Mouse (Mus musculus) CH12.LX (cell line): Measurements from ENCODE around the gene Fst. TPM values are rescaled to one million over a fixed set of nuclear protein-coding genes. Genes with fewer than 3 reads are reported as not detected.
A peak's percentile ranks its signal among the peaks of the same experiment; 100 is the strongest.

ENCODE experiments used
- DNase-seq: peaks from one replicate; pipeline ENCODE4 v3.0.0-alpha.2; 2013; ENCODE audit errors: extremely low read depth
- H3K27ac ChIP-seq: 2 replicates; pipeline ENCODE4 v1.5.1; 2012; ENCODE audit warnings: low read depth, mild to moderate bottlenecking, control low read depth, moderate library complexity; ENCODE audit not compliant: insufficient read depth
- H3K27me3 ChIP-seq: replicated peaks from 2 replicates; pipeline ENCODE3; 2012; ENCODE audit warnings: inconsistent platforms
- H3K36me3 ChIP-seq, 2 experiments: replicated peaks in 1 of 2; 2 replicates each; pipeline versions ENCODE3 to v1.6.1; 2012; ENCODE audit warnings: inconsistent platforms in 1 of 2, low read length in 1 of 2, mild to moderate bottlenecking in 1 of 2, mixed read lengths in 1 of 2, moderate library complexity in 1 of 2; ENCODE audit not compliant: control insufficient read depth in 1 of 2, insufficient read depth in 1 of 2
- H3K4me1 ChIP-seq, 2 experiments: 2 replicates each; pipeline ENCODE4 v1.6.1; 2012; ENCODE audit warnings: inconsistent platforms in 1 of 2, moderate library complexity in 1 of 2; ENCODE audit not compliant: insufficient read depth in 2 of 2, control insufficient read depth in 1 of 2
- H3K4me2 ChIP-seq: 2 replicates; pipeline ENCODE4 v1.6.1; 2012; ENCODE audit warnings: low read depth, mild to moderate bottlenecking, control low read depth; ENCODE audit not compliant: poor library complexity, insufficient read depth, severe bottlenecking
- H3K4me3 ChIP-seq, 3 experiments: fragments of 150-350 bp in 1 of 3; sonication (generic) in 1 of 3; replicated peaks in 1 of 3; 2 replicates each; pipeline versions ENCODE3 to v1.5.1; 2011 to 2012; ENCODE audit warnings: low read depth in 2 of 3, low read length in 2 of 3, mild to moderate bottlenecking in 2 of 3, moderate library complexity in 2 of 3, control low read depth in 1 of 3, improper control_type of control experiment in 1 of 3, inconsistent platforms in 1 of 3, mixed read lengths in 1 of 3; ENCODE audit not compliant: poor library complexity in 1 of 3
- H3K79me2 ChIP-seq: replicated peaks from 2 replicates; pipeline ENCODE4 v1.6.1; 2012; ENCODE audit warnings: mild to moderate bottlenecking, moderate library complexity; ENCODE audit not compliant: control insufficient read depth, poor library complexity, insufficient read depth, severe bottlenecking; ENCODE audit errors: extremely low read depth
- H3K9ac ChIP-seq: 2 replicates; pipeline ENCODE4 v1.6.1; 2012; ENCODE audit warnings: low read depth, mild to moderate bottlenecking, control low read depth, moderate library complexity; ENCODE audit not compliant: insufficient read depth
- H3K9me3 ChIP-seq: replicated peaks from 2 replicates; pipeline ENCODE3; 2012; ENCODE audit warnings: low read length, inconsistent platforms, mixed read lengths
- CHD1 ChIP-seq: IDR thresholded peaks from 2 replicates; pipeline ENCODE4 v1.6.1; 2012; ENCODE audit warnings: low read depth, low read length, improper control_type of control experiment, inconsistent platforms
- CTCF ChIP-seq, 2 experiments: IDR thresholded peaks in 1 of 2; conservative IDR thresholded peaks in 1 of 2; 2 replicates each; pipeline ENCODE4 v1.5.1; 2011 to 2012; ENCODE audit warnings: low read depth in 2 of 2, low read length in 2 of 2, improper control_type of control experiment in 1 of 2, inconsistent platforms in 1 of 2, mild to moderate bottlenecking in 1 of 2, moderate library complexity in 1 of 2
- EP300 ChIP-seq: IDR thresholded peaks from 2 replicates; pipeline ENCODE4 v1.6.1; 2011; ENCODE audit warnings: low read length, improper control_type of control experiment
- ETS1 ChIP-seq: conservative IDR thresholded peaks from 2 replicates; pipeline ENCODE4 v1.6.1; 2012; ENCODE audit warnings: low read depth, mild to moderate bottlenecking, inconsistent platforms, low read length, improper control_type of control experiment, moderate library complexity
- GABPA ChIP-seq: IDR thresholded peaks from 2 replicates; pipeline ENCODE4 v1.6.1; 2012; ENCODE audit warnings: low read depth, low read length, improper control_type of control experiment, inconsistent platforms; ENCODE audit not compliant: insufficient replicate concordance
- JUN ChIP-seq: IDR thresholded peaks from 2 replicates; pipeline ENCODE4 v1.6.1; 2011; ENCODE audit warnings: low read depth, mild to moderate bottlenecking, low read length, improper control_type of control experiment, moderate library complexity; ENCODE audit not compliant: insufficient read depth
- KAT2A ChIP-seq: IDR thresholded peaks from 2 replicates; pipeline ENCODE4 v1.6.1; 2012; ENCODE audit warnings: low read length, improper control_type of control experiment, inconsistent platforms; ENCODE audit not compliant: insufficient replicate concordance
- MAFK ChIP-seq: IDR thresholded peaks from 2 replicates; pipeline ENCODE4 v1.6.1; 2011; ENCODE audit warnings: low read length, improper control_type of control experiment; ENCODE audit not compliant: insufficient replicate concordance
- MYC ChIP-seq: IDR thresholded peaks from 2 replicates; pipeline ENCODE4 v1.6.1; 2011; ENCODE audit warnings: low read depth, mild to moderate bottlenecking, improper control_type of control experiment, low read length
- PAX5 ChIP-seq: IDR thresholded peaks from 2 replicates; pipeline ENCODE4 v1.6.1; 2012; ENCODE audit warnings: low read length, inconsistent platforms, mixed read lengths
- POLR2AphosphoS2 ChIP-seq: IDR thresholded peaks from 2 replicates; pipeline ENCODE4 v1.6.1; 2011; ENCODE audit warnings: low read depth, low read length, improper control_type of control experiment
- RAD21 ChIP-seq: IDR thresholded peaks from 2 replicates; pipeline ENCODE4 v1.6.1; 2011; ENCODE audit warnings: low read depth, mild to moderate bottlenecking, low read length, improper control_type of control experiment, moderate library complexity
- SIN3A ChIP-seq: IDR thresholded peaks from 2 replicates; pipeline ENCODE4 v1.6.1; 2012; ENCODE audit warnings: low read length, improper control_type of control experiment, inconsistent platforms
- SMC3 ChIP-seq: IDR thresholded peaks from 2 replicates; pipeline ENCODE4 v1.6.1; 2011; ENCODE audit warnings: low read depth, low read length, improper control_type of control experiment
- USF1 ChIP-seq: IDR thresholded peaks from 2 replicates; pipeline ENCODE4 v1.6.1; 2014; ENCODE audit warnings: low read depth, mild to moderate bottlenecking, inconsistent platforms, low read length, improper control_type of control experiment
- USF2 ChIP-seq: conservative IDR thresholded peaks from 2 replicates; pipeline ENCODE4 v1.6.1; 2011; ENCODE audit warnings: low read depth, low read length, improper control_type of control experiment
- dilution Hi-C: fragments of 300-500 bp; cut with MboI; formaldehyde crosslinking; loops from 2 replicates; pipeline ENCODE4 v1.14.3; 2020; ENCODE audit warnings: low sequenced_read_pairs; ENCODE audit not compliant: extremely low pct_unique_long_range_greater_than_20kb, extremely low pct_ligation_motif_present
- in situ Hi-C: fragments of 300-500 bp; cut with MboI; formaldehyde crosslinking; loops from 3 replicates; pipeline ENCODE4 v1.14.3; 2019; ENCODE audit warnings: low sequenced_read_pairs, low pct_ligation_motif_present, low pct_unique_long_range_greater_than_20kb, mixed read lengths
- polyA plus RNA-seq: library from polyadenylated mRNA; unstranded; fragments of >175 nt; gene quantifications from 2 replicates; pipeline ENCODE4 v1.2.1, GENCODE M21; 2012; ENCODE audit warnings: low read depth; ENCODE audit not compliant: insufficient read length
- total RNA-seq, 2 experiments: library from RNA; depleted of rRNA; stranded (reverse); fragments of 300-350 nt in 1 of 2; fragments of >200 nt in 1 of 2; gene quantifications; 2 replicates each; pipeline ENCODE4 v1.2.3; 2012 to 2014

Gene Fst
- total and polyA plus RNA-seq, 3 experiments = not detected

DNA sequence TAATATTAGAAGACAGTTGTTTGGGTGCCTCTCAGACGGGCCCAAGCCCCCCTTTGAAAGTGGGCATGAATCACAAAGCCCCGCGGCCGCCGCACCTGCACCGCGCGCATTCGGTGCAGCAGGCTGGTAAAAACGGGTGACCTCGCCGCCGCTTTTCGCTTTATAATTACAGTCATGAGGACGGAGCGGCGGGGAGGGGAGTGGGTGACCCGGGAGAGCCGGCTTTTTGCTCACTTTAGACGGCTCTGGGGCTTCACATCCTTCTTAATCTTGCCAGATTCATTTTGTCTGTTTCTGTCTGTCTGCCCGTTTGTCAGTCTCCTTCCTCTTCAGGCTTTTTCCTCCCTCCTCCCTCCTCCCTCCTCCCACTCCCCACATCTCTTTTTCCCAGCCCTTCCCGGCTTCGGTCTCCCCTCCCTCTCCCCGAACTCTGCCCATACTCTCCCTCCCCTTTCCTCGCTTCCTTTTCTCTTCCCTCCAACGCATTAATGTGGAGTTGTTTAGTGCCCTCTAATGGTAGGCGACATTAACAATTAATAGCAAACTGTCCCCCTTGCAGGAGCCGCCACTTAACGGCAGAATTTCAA, 1.6 kb upstream of the Fst start:
- no peak for DNase-seq
- dilution Hi-C loops = no loop called here
- no peak overlapping the region for H3K4me3 ChIP-seq

DNA sequence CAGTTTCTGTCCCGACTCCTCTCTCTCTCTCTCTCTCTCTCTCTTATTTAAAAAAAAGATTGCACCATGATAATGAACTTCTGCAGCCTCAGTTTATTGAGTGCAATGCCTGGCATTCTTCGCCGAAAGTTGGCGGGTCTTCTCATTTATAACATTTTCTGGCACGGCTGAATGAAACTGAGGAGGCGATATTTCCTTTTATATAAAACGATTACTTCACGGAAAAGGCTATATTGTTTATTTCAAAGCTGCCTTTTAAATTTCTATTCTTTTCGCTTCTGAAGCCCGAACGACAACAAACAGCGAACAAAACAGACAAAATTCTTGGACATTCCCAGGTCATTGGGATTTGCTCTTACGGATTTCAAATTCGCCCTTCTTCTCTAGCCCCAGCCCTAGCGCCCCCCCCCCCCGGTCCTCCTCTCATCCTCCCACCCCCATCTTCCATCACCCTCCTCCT, 980 bp upstream of the Fst start:
- dilution Hi-C loops = no loop called here
- Histone ChIP-seq H3K4me3 (no peak overlapping the region), H3K27me3 (no peaks in the 10 kb centered on the region), H3K4me2 (no peak overlapping the region), H3K9ac (no peak overlapping the region), H3K79me2 (no peaks in the 10 kb centered on the region), H3K4me1 (no peaks in the 10 kb centered on the region)
- TF ChIP-seq JUN (no peak), USF1 (no peak), SMC3 (no peak), ETS1 (no peak), MAFK (no peak), CHD1 (no peak), POLR2AphosphoS2 (no peak), KAT2A (no peak)
- TF ChIP-seq, all 38 proteins: peak for 0
- Histone ChIP-seq H3K9me3 (peaks cover 13% of the 10 kb centered on the region), H3K27ac (no peak overlapping the region), H3K36me3 (no peaks in the 10 kb centered on the region)
- in situ Hi-C loops = loop anchor here (25.0 kb wide), 1 partner anchor 572 kb away; no protein-coding TSS in a partner anchor
- no peak for DNase-seq

More for the DNA sequence above, 1.6 kb upstream of the Fst start:
- Histone ChIP-seq H3K27me3 (no peaks in the 10 kb centered on the region), H3K4me2 (peak overlapping the region; percentile 61), H3K9ac (no peak overlapping the region), H3K79me2 (no peaks in the 10 kb centered on the region), H3K36me3 (no peaks in the 10 kb centered on the region), H3K9me3 (peaks cover 13% of the 10 kb centered on the region), H3K4me1 (no peaks in the 10 kb centered on the region), H3K27ac (no peak overlapping the region)
- TF ChIP-seq SIN3A (no peak), SMC3 (peak; percentile 46), USF1 (no peak), RAD21 (peak; percentile 47), PAX5 (no peak), CTCF (conservative IDR thresholded peaks at IDR 0.05 in 1 of 2, IDR thresholded peaks at IDR 0.05 in 1 of 2; ENCODE audit: low read depth in 2 of 2, low read length in 2 of 2) (peak in 1 of 2 experiments; percentile 51; a peak in 2 of 4 replicates), ETS1 (no peak), GABPA (no peak), EP300 (no peak), USF2 (no peak), MAFK (no peak), MYC (no peak)
- in situ Hi-C loops = loop anchor here (25.0 kb wide), 1 partner anchor 573 kb away; no protein-coding TSS in a partner anchor
